9 mouse cellular contexts compared by ENCODE assay signal in the genomic region with DNA sequence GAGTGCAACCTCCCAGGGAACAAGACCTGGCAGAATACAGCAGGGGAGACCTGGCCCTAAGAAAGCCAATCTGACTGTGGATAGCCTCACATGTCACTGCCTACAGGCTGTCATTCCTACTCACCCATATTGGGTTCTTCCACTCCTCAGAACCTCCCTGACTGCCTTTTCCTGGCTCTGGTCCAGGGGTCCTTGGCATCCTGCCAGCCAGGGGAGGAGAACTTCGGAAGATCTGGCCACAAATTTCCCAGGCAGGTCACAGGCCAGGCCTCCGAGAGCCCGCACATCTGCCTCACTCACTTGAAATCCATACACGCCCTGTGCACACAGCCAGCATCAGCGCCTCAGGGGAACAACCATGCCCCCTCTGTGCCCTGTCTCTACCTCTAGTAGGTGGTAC. TPM values are rescaled to one million over a fixed set of nuclear protein-coding genes. Genes with fewer than 3 reads are reported as not detected.
A peak's percentile ranks its signal among the peaks of the same experiment; 100 is the strongest.
DNase-seq lines count a peak whose midpoint lies in the region; ATAC-seq and TF ChIP-seq lines count a peak whose summit lies in the region.
"Had no signal": no experiment of that assay in that cellular context is flagged by ENCODE, and none has a peak within 500 bp of the region (broad histone marks: within the 10 kb centered on the region; RNA-seq: fewer than 3 reads in every experiment).

No protein-coding gene starts in this region.

- H3K4me2 ChIP-seq in hindbrain, postnatal 0 days (ENCODE audit: low read depth, low read length) = no peak overlapping the region
- no peak overlapping the region for H3K4me2 ChIP-seq in hindbrain, embryonic 16.5 days (ENCODE audit: low read length)
- no peak overlapping the region for H3K4me2 ChIP-seq in forebrain, embryonic 15.5 days (replicated peaks)

- H3K27me3 ChIP-seq in hindbrain, postnatal 0 days (ENCODE audit: insufficient read depth, low read length) = no peaks in the 10 kb centered on the region
- H3K27me3 ChIP-seq in hindbrain, embryonic 16.5 days (replicated peaks; ENCODE audit: control insufficient read depth, insufficient read depth, low read length) = no peaks in the 10 kb centered on the region
- H3K27me3 ChIP-seq in forebrain, embryonic 15.5 days = no peaks in the 10 kb centered on the region

- no peak overlapping the region for H3K27ac ChIP-seq in hindbrain, postnatal 0 days
- H3K27ac ChIP-seq in hindbrain, embryonic 16.5 days (ENCODE audit: low read depth, low read length) = no peak overlapping the region
- H3K27ac ChIP-seq in forebrain, embryonic 15.5 days (replicated peaks) = no peak overlapping the region

- H3K4me1 ChIP-seq in hindbrain, postnatal 0 days (ENCODE audit: insufficient read depth, low read length) = no peaks in the 10 kb centered on the region
- no peaks in the 10 kb centered on the region; the same call in 1 of the 2 replicates for H3K4me1 ChIP-seq in hindbrain, embryonic 16.5 days (ENCODE audit: control insufficient read depth, insufficient read depth, low read depth, low read length)
- peaks cover 6% of the 10 kb centered on the region; the same call in 1 of the 2 replicates for H3K4me1 ChIP-seq in forebrain, embryonic 15.5 days

- 33% methylated on average over 5 of the region's 5 CpGs for WGBS in hindbrain, postnatal 0 days
- WGBS in hindbrain, embryonic 16.5 days = 36% methylated on average over 5 of the region's 5 CpGs
- 37% methylated on average over 5 of the region's 5 CpGs for WGBS in forebrain, embryonic 15.5 days

- no peak overlapping the region for H3K9ac ChIP-seq in hindbrain, postnatal 0 days (replicated peaks; ENCODE audit: low read length)
- H3K9ac ChIP-seq in hindbrain, embryonic 16.5 days (ENCODE audit: low read depth, low read length) = no peak overlapping the region
- no peak overlapping the region for H3K9ac ChIP-seq in forebrain, embryonic 15.5 days (replicated peaks)

- peak; percentile 50 for DNase-seq in hindbrain, postnatal 0 days (ENCODE audit: low spot score)
- DNase-seq in urinary bladder, postnatal 14 days (ENCODE audit: low spot score) = peak; percentile 71
- no peak for DNase-seq in urinary bladder, adult 2 months (ENCODE audit: low spot score)
- peak; percentile 51 to 75 for DNase-seq in heart, postnatal 14 days
- DNase-seq in ovary, postnatal 36 days (ENCODE audit: low spot score) = peak; percentile 61
- DNase-seq in thymus, postnatal 0 days (ENCODE audit: low spot score) = no peak

- ATAC-seq in hindbrain, postnatal 0 days = peak; percentile 47; the same call in 1 of the 2 replicates
- ATAC-seq in hindbrain, embryonic 16.5 days = no peak
- no peak for ATAC-seq in forebrain, embryonic 15.5 days (replicated peaks)

- no peak overlapping the region for H3K4me3 ChIP-seq in hindbrain, postnatal 0 days (ENCODE audit: low read length)
- no peak overlapping the region for H3K4me3 ChIP-seq in hindbrain, embryonic 16.5 days (ENCODE audit: low read length)
- H3K4me3 ChIP-seq in forebrain, embryonic 15.5 days = no peak overlapping the region
- H3K4me3 ChIP-seq: erythroblast, embryonic 14.5 days had no signal

- H3K9me3 ChIP-seq in hindbrain, postnatal 0 days (ENCODE audit: low read length) = no peaks in the 10 kb centered on the region
- H3K9me3 ChIP-seq in hindbrain, embryonic 16.5 days (ENCODE audit: control insufficient read depth, low read length) = no peaks in the 10 kb centered on the region
- H3K9me3 ChIP-seq in forebrain, embryonic 15.5 days = no peaks in the 10 kb centered on the region

- intact Hi-C loops in heart, postnatal 14 days (cut with DNase I) = no loop called here

- H3K36me3 ChIP-seq in hindbrain, postnatal 0 days (ENCODE audit: insufficient read depth, low read length) = no peaks in the 10 kb centered on the region
- H3K36me3 ChIP-seq in hindbrain, embryonic 16.5 days (ENCODE audit: control insufficient read depth, insufficient read depth, low read length) = no peaks in the 10 kb centered on the region
- no peaks in the 10 kb centered on the region for H3K36me3 ChIP-seq in forebrain, embryonic 15.5 days

- no peak for TF ChIP-seq CTCF in hindbrain, postnatal 0 days (IDR thresholded peaks at IDR 0.05; ENCODE audit: low read depth)

RNA-seq across cellular contexts. Expression of a gene that starts 2.7 kb away (rescaled TPM):
- total RNA-seq in hindbrain, postnatal 0 days (2014; rRNA removed) = 0.50 and 1.1 TPM in 2 replicates
- 2.0 and 2.3 TPM in 2 replicates for polyA plus RNA-seq in hindbrain, postnatal 0 days (2015; fragmentation: Nextera tagmentation; extraction: Ambion mirVana)
- polyA plus RNA-seq in hindbrain, embryonic 16.5 days (2015; fragmentation: Nextera tagmentation; extraction: Ambion mirVana) = 0.52 and 0.76 TPM in 2 replicates
- 11.1 and 29.7 TPM in 2 replicates for polyA plus RNA-seq in urinary bladder, adult 2 months (2012; rRNA removed)
- total RNA-seq in heart, postnatal 14 days (2021) = 10 to 100 TPM; 30.0 to 34.5 TPM
- 0.31 and 0.72 TPM in 2 replicates for polyA plus RNA-seq in forebrain, embryonic 15.5 days (2015; fragmentation: Nextera tagmentation; extraction: Ambion mirVana)
- 12.0 and 13.7 TPM in 2 replicates for polyA plus RNA-seq in thymus, postnatal 0 days (2015; fragmentation: Nextera tagmentation; extraction: Ambion mirVana)
- polyA plus RNA-seq: erythroblast, embryonic 14.5 days had no signal

RNA-seq across cellular contexts. Expression of a gene that starts 15.6 kb away (rescaled TPM):
- 0.05 TPM in 1 of 2 replicates, not detected in the other for total RNA-seq in hindbrain, postnatal 0 days (2014; rRNA removed)
- polyA plus RNA-seq in hindbrain, postnatal 0 days (2015; fragmentation: Nextera tagmentation; extraction: Ambion mirVana) = not detected in 2 replicates
- polyA plus RNA-seq in hindbrain, embryonic 16.5 days (2015; fragmentation: Nextera tagmentation; extraction: Ambion mirVana) = not detected in 2 replicates
- polyA plus RNA-seq in urinary bladder, adult 2 months (2012; rRNA removed) = 0.73 and 1.1 TPM in 2 replicates
- total RNA-seq in heart, postnatal 14 days (2021) = not detected
- not detected in 2 replicates for polyA plus RNA-seq in forebrain, embryonic 15.5 days (2015; fragmentation: Nextera tagmentation; extraction: Ambion mirVana)
- 0.14 and 0.36 TPM in 2 replicates for polyA plus RNA-seq in thymus, postnatal 0 days (2015; fragmentation: Nextera tagmentation; extraction: Ambion mirVana)
- polyA plus RNA-seq: erythroblast, embryonic 14.5 days had no signal

RNA-seq across cellular contexts. Expression of a gene that starts 22.1 kb away (rescaled TPM):
- total RNA-seq in hindbrain, postnatal 0 days (2014; rRNA removed) = 22.2 and 28.2 TPM in 2 replicates
- polyA plus RNA-seq in hindbrain, postnatal 0 days (2015; fragmentation: Nextera tagmentation; extraction: Ambion mirVana) = 27.5 and 27.9 TPM in 2 replicates
- 29.9 and 30.4 TPM in 2 replicates for polyA plus RNA-seq in hindbrain, embryonic 16.5 days (2015; fragmentation: Nextera tagmentation; extraction: Ambion mirVana)
- polyA plus RNA-seq in urinary bladder, adult 2 months (2012; rRNA removed) = 24.8 and 26.1 TPM in 2 replicates
- total RNA-seq in heart, postnatal 14 days (2021) = 10 to 100 TPM; 44.8 TPM
- polyA plus RNA-seq in forebrain, embryonic 15.5 days (2015; fragmentation: Nextera tagmentation; extraction: Ambion mirVana) = 30.9 and 31.2 TPM in 2 replicates
- 29.0 and 30.9 TPM in 2 replicates for polyA plus RNA-seq in thymus, postnatal 0 days (2015; fragmentation: Nextera tagmentation; extraction: Ambion mirVana)

RNA-seq across cellular contexts. Expression of a gene that starts 24.0 kb away (rescaled TPM):
- 10.1 and 18.7 TPM in 2 replicates for total RNA-seq in hindbrain, postnatal 0 days (2014; rRNA removed)
- 27.5 and 27.9 TPM in 2 replicates for polyA plus RNA-seq in hindbrain, postnatal 0 days (2015; fragmentation: Nextera tagmentation; extraction: Ambion mirVana)
- polyA plus RNA-seq in hindbrain, embryonic 16.5 days (2015; fragmentation: Nextera tagmentation; extraction: Ambion mirVana) = 32.9 and 33.0 TPM in 2 replicates
- polyA plus RNA-seq in urinary bladder, adult 2 months (2012; rRNA removed) = 16.2 and 21.7 TPM in 2 replicates
- total RNA-seq in heart, postnatal 14 days (2021) = 1 to 10 TPM; 5.0 to 5.4 TPM
- polyA plus RNA-seq in forebrain, embryonic 15.5 days (2015; fragmentation: Nextera tagmentation; extraction: Ambion mirVana) = 24.2 and 26.3 TPM in 2 replicates
- polyA plus RNA-seq in thymus, postnatal 0 days (2015; fragmentation: Nextera tagmentation; extraction: Ambion mirVana) = 16.9 and 18.7 TPM in 2 replicates

RNA-seq across cellular contexts. Expression of a gene that starts 24.2 kb away (rescaled TPM):
- total RNA-seq in hindbrain, postnatal 0 days (2014; rRNA removed) = 4.9 and 7.8 TPM in 2 replicates
- polyA plus RNA-seq in hindbrain, postnatal 0 days (2015; fragmentation: Nextera tagmentation; extraction: Ambion mirVana) = 4.9 and 5.4 TPM in 2 replicates
- 6.4 and 7.4 TPM in 2 replicates for polyA plus RNA-seq in hindbrain, embryonic 16.5 days (2015; fragmentation: Nextera tagmentation; extraction: Ambion mirVana)
- 2.2 TPM in 2 replicates for polyA plus RNA-seq in urinary bladder, adult 2 months (2012; rRNA removed)
- 1 to 10 TPM; 1.1 to 4.4 TPM for total RNA-seq in heart, postnatal 14 days (2021)
- 14.5 and 14.8 TPM in 2 replicates for polyA plus RNA-seq in forebrain, embryonic 15.5 days (2015; fragmentation: Nextera tagmentation; extraction: Ambion mirVana)
- polyA plus RNA-seq in thymus, postnatal 0 days (2015; fragmentation: Nextera tagmentation; extraction: Ambion mirVana) = 21.1 and 23.5 TPM in 2 replicates

Comparison
In these comparisons a context has a peak if more than half of its experiments do, and no peak if none do; other contexts are left out.
1. DNase-seq: peak in hindbrain, postnatal 0 days (single experiment), urinary bladder, postnatal 14 days (single experiment), heart, postnatal 14 days (2 of 2) and ovary, postnatal 36 days (single experiment); none in urinary bladder, adult 2 months (single experiment) and thymus, postnatal 0 days (single experiment).